ENCODE assay signal across 8 mouse cellular contexts in genomic region chr4:117834457-117834844, GRCm38 (mm10). TPM values are rescaled to one million over a fixed set of nuclear protein-coding genes. Genes with fewer than 3 reads are reported as not detected.
DNase-seq lines count a peak whose midpoint lies in the region; ATAC-seq lines count a peak whose summit lies in the region.

Gene Slc6a9, plus strand, starts transcription at chr4:117834506.

- intact Hi-C loops in gastrocnemius, postnatal 36 days (cut with DNase I) = loop anchor here (5.0 kb wide), 1 partner anchor 93 kb away; the partner anchor contains the start of gene Artn

- peaks cover 15% of the 10 kb centered on the region for H3K4me1 ChIP-seq in embryonic facial prominence, embryonic 12.5 days
- peaks cover 13% of the 10 kb centered on the region; the same call in 1 of the 2 replicates for H3K4me1 ChIP-seq in hindbrain, embryonic 14.5 days (replicated peaks; ENCODE audit: control insufficient read depth, insufficient read depth, low read length)
- H3K4me1 ChIP-seq in liver, embryonic 16.5 days (ENCODE audit: control insufficient read depth, low read depth, low read length) = peaks cover 76% of the 10 kb centered on the region

- H3K4me2 ChIP-seq in embryonic facial prominence, embryonic 12.5 days (replicated peaks) = peak within 1 kb of the TSS; percentile 76
- H3K4me2 ChIP-seq in hindbrain, embryonic 14.5 days (replicated peaks) = peak within 1 kb of the TSS; percentile 72
- H3K4me2 ChIP-seq in liver, embryonic 16.5 days (ENCODE audit: low read depth, low read length) = peak within 1 kb of the TSS; percentile 96

- WGBS in embryonic facial prominence, embryonic 12.5 days = 24% methylated on average over 3 of the region's 3 CpGs
- WGBS in hindbrain, embryonic 14.5 days = 18% methylated on average over 3 of the region's 3 CpGs
- WGBS in liver, embryonic 16.5 days (ENCODE audit: insufficient replicate concordance) = 40% methylated on average over 3 of the region's 3 CpGs

- H3K27me3 ChIP-seq in embryonic facial prominence, embryonic 12.5 days = no peaks in the 10 kb centered on the region
- no peaks in the 10 kb centered on the region for H3K27me3 ChIP-seq in hindbrain, embryonic 14.5 days (ENCODE audit: control insufficient read depth, insufficient read depth, low read length)
- H3K27me3 ChIP-seq in liver, embryonic 16.5 days (ENCODE audit: control insufficient read depth, insufficient read depth, low read depth, low read length) = no peaks in the 10 kb centered on the region; the same call in 1 of the 2 replicates

- H3K9me3 ChIP-seq in embryonic facial prominence, embryonic 12.5 days = no peaks in the 10 kb centered on the region
- no peaks in the 10 kb centered on the region for H3K9me3 ChIP-seq in hindbrain, embryonic 14.5 days (ENCODE audit: control insufficient read depth, low read length)
- no peaks in the 10 kb centered on the region for H3K9me3 ChIP-seq in liver, embryonic 16.5 days (replicated peaks; ENCODE audit: control insufficient read depth, low read length)

- ATAC-seq in embryonic facial prominence, embryonic 12.5 days (ENCODE audit: insufficient number of reproducible peaks, insufficient read depth, low FRiP score, low TSS enrichment) = no peak
- ATAC-seq in hindbrain, embryonic 14.5 days (ENCODE audit: low FRiP score) = no peak
- ATAC-seq in liver, embryonic 16.5 days (ENCODE audit: low read depth) = no peak

- no peak for DNase-seq in left cerebral cortex, adult 18-20 months (ENCODE audit: low spot score in 2 of 2)
- DNase-seq in left cerebral cortex, adult 9 months (ENCODE audit: low spot score in 2 of 2) = no peak
- DNase-seq in hindbrain, embryonic 14.5 days (ENCODE audit: low spot score) = no peak
- DNase-seq in yolk sac, embryonic 10.5 days (ENCODE audit: low spot score) = no peak
- DNase-seq in right cerebral cortex, adult 18-20 months = no peak
- no peak for DNase-seq in gastrocnemius, postnatal 36 days

- H3K27ac ChIP-seq in embryonic facial prominence, embryonic 12.5 days = peak within 1 kb of the TSS; percentile 91
- H3K27ac ChIP-seq in hindbrain, embryonic 14.5 days = peak within 1 kb of the TSS; percentile 90
- peak within 1 kb of the TSS; percentile 100 for H3K27ac ChIP-seq in liver, embryonic 16.5 days (ENCODE audit: low read length)

- H3K4me3 ChIP-seq in embryonic facial prominence, embryonic 12.5 days = peak within 1 kb of the TSS; percentile 70
- H3K4me3 ChIP-seq in hindbrain, embryonic 14.5 days (replicated peaks; ENCODE audit: low read length) = peak within 1 kb of the TSS; percentile 83
- H3K4me3 ChIP-seq in liver, embryonic 16.5 days (ENCODE audit: low read depth, low read length) = peak within 1 kb of the TSS; percentile 91

- no peaks in the 10 kb centered on the region for H3K36me3 ChIP-seq in embryonic facial prominence, embryonic 12.5 days
- no peaks in the 10 kb centered on the region for H3K36me3 ChIP-seq in hindbrain, embryonic 14.5 days (replicated peaks; ENCODE audit: control insufficient read depth, insufficient read depth)
- H3K36me3 ChIP-seq in liver, embryonic 16.5 days (ENCODE audit: control insufficient read depth, insufficient read depth) = peaks cover 8% of the 10 kb centered on the region

- H3K9ac ChIP-seq in embryonic facial prominence, embryonic 12.5 days = peak within 1 kb of the TSS; percentile 76
- H3K9ac ChIP-seq in hindbrain, embryonic 14.5 days = peak within 1 kb of the TSS; percentile 85
- H3K9ac ChIP-seq in liver, embryonic 16.5 days (ENCODE audit: low read depth, low read length) = peak within 1 kb of the TSS; percentile 99

RNA-seq across cellular contexts. Expression of gene Slc6a9, which starts in this region (rescaled TPM):
- total RNA-seq in left cerebral cortex, adult 18-20 months (2021) = 10 to 100 TPM; 35.9 to 36.3 TPM
- polyA plus RNA-seq in embryonic facial prominence, embryonic 12.5 days (2016; fragmentation: Nextera tagmentation; extraction: Ambion mirVana) = 14.3 and 16.0 TPM in 2 replicates
- 33.7 and 37.1 TPM in 2 replicates for polyA plus RNA-seq in hindbrain, embryonic 14.5 days (2014; fragmentation: Nextera tagmentation; extraction: Ambion mirVana)
- polyA plus RNA-seq in liver, embryonic 16.5 days (2015; fragmentation: Nextera tagmentation; extraction: Ambion mirVana) = 46.7 and 53.7 TPM in 2 replicates
- total RNA-seq in gastrocnemius, postnatal 36 days (2021) = 1 to 10 TPM; 5.0 to 6.0 TPM

Comparison
In these comparisons a context has a peak if more than half of its experiments do, and no peak if none do; other contexts are left out.
1. RNA of gene Slc6a9 (total RNA-seq): 35.9 to 36.3 TPM in left cerebral cortex, adult 18-20 months; 5.0 to 6.0 TPM in gastrocnemius, postnatal 36 days; every median in the first group is over 4 times any median in the second.
2. Peak in every context shown above with its lines, with median percentiles within 50 percentile points of each other: H3K27ac ChIP-seq, H3K4me2 ChIP-seq, H3K4me3 ChIP-seq and H3K9ac ChIP-seq.